Mouse (Mus musculus): ENCODE data around the gene Cyp2c23. TPM values are rescaled to one million over a fixed set of nuclear protein-coding genes. Genes with fewer than 3 reads are reported as not detected.

Cyp2c23 gene
- polyA plus RNA-seq, 1 experiment, result 0.38 TPM

DNA sequence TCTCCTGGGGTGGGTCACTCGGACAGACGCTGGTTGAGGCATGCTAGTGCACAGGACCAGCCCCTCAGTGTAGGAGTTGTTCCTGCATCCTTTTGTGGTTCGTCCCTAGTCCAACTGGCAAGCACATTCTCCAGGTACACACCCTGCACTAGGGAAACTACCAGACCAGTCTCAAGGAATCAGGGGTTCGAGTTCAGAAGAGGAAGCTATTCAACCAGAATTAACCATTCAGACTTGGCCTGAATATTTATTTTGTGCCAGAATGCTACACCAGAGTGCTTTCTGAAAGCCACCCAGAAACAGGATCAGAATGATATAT is 40.9 kb upstream of the Cyp2c23 start:
- Histone ChIP-seq H3ac (ENCODE audit: control insufficient read depth, insufficient read length) (peak overlapping the region; percentile 23), H3K4me3 (peak overlapping the region; percentile 66), H3K4me2 (ENCODE audit: low read depth) (peak overlapping the region; percentile 84), H3K79me2 (ENCODE audit: control insufficient read depth, insufficient read depth) (peaks cover 10% of the 10 kb centered on the region), H3K36me3 (ENCODE audit: control insufficient read depth, insufficient read depth) (peaks cover 21% of the 10 kb centered on the region), H3K27me3 (ENCODE audit: control insufficient read depth, insufficient read depth, insufficient read length) (no peaks in the 10 kb centered on the region)
- TF ChIP-seq SRF (IDR thresholded peaks at IDR 0.05; ENCODE audit: control insufficient read depth, insufficient read length, low read depth) (no peak), USF1 (IDR thresholded peaks at IDR 0.05; ENCODE audit: low read depth) (no peak), MYOD1 (IDR thresholded peaks at IDR 0.05; ENCODE audit: control insufficient read depth in 1 of 3, insufficient read length in 2 of 3, low read depth in 2 of 3) (no peak), MAX (IDR thresholded peaks at IDR 0.05; ENCODE audit: low read depth) (no peak), TCF3 (IDR thresholded peaks at IDR 0.05; ENCODE audit: insufficient read length, low read depth) (no peak), REST (IDR thresholded peaks at IDR 0.05; ENCODE audit: insufficient read depth, insufficient read length) (no peak), MYOG (IDR thresholded peaks at IDR 0.05; ENCODE audit: control insufficient read depth in 1 of 3, insufficient read depth in 1 of 3, insufficient read length in 2 of 3, low read depth in 2 of 3) (no peak), CEBPB (IDR thresholded peaks at IDR 0.05; ENCODE audit: insufficient read depth, poor library complexity, severe bottlenecking) (no peak), POLR2A (IDR thresholded peaks at IDR 0.05; ENCODE audit: insufficient read length, low read depth) (no peak), E2F4 (IDR thresholded peaks at IDR 0.05; ENCODE audit: insufficient read depth) (no peak), TCF12 (IDR thresholded peaks at IDR 0.05; ENCODE audit: insufficient read depth, poor library complexity, severe bottlenecking) (no peak), POLR2AphosphoS2 (IDR thresholded peaks at IDR 0.05; ENCODE audit: insufficient read length, low read depth) (no peak)

GRCm38 (mm10) chr19:44069121-44069913 is 40.3 kb upstream of the Cyp2c23 start, which contains the start of gene Erlin1:
Gene Erlin1 (minus strand): TSS chr19:44069785.
- Histone ChIP-seq H3K4me2 (ENCODE audit: low read depth) (peak within 1 kb of the TSS; percentile 84), H3K27me3 (ENCODE audit: control insufficient read depth, insufficient read depth, insufficient read length) (no peaks in the 10 kb centered on the region), H3ac (ENCODE audit: control insufficient read depth, insufficient read length) (peak within 1 kb of the TSS; percentile 23), H3K79me2 (ENCODE audit: control insufficient read depth, insufficient read depth) (peaks cover 10% of the 10 kb centered on the region), H3K36me3 (ENCODE audit: control insufficient read depth, insufficient read depth) (peaks cover 15% of the 10 kb centered on the region), H3K4me3 (peak within 1 kb of the TSS; percentile 66)
- TF ChIP-seq MYOD1 (IDR thresholded peaks at IDR 0.05; ENCODE audit: control insufficient read depth in 1 of 3, insufficient read length in 2 of 3, low read depth in 2 of 3) (peak in 1 of 3 experiments; percentile 79), TCF3 (IDR thresholded peaks at IDR 0.05; ENCODE audit: insufficient read length, low read depth) (peak; percentile 33), SRF (IDR thresholded peaks at IDR 0.05; ENCODE audit: control insufficient read depth, insufficient read length, low read depth) (no peak), E2F4 (IDR thresholded peaks at IDR 0.05; ENCODE audit: insufficient read depth) (peak; percentile 54), POLR2AphosphoS2 (IDR thresholded peaks at IDR 0.05; ENCODE audit: insufficient read length, low read depth) (peak; percentile 84), REST (IDR thresholded peaks at IDR 0.05; ENCODE audit: insufficient read depth, insufficient read length) (no peak), TCF12 (IDR thresholded peaks at IDR 0.05; ENCODE audit: insufficient read depth, poor library complexity, severe bottlenecking) (no peak), USF1 (IDR thresholded peaks at IDR 0.05; ENCODE audit: low read depth) (no peak), CEBPB (IDR thresholded peaks at IDR 0.05; ENCODE audit: insufficient read depth, poor library complexity, severe bottlenecking) (no peak), MYOG (IDR thresholded peaks at IDR 0.05; ENCODE audit: control insufficient read depth in 1 of 3, insufficient read depth in 1 of 3, insufficient read length in 2 of 3, low read depth in 2 of 3) (peak in 2 of 3 experiments; percentile 40 to 62), POLR2A (IDR thresholded peaks at IDR 0.05; ENCODE audit: insufficient read length, low read depth) (peak; percentile 84)

GRCm38 (mm10) chr19:44068232-44068631 is 39.2 kb upstream of the Cyp2c23 start:
- Histone ChIP-seq H3K27me3 (ENCODE audit: control insufficient read depth, insufficient read depth, insufficient read length) (no peaks in the 10 kb centered on the region), H3ac (ENCODE audit: control insufficient read depth, insufficient read length) (no peak overlapping the region), H3K4me3 (peak overlapping the region; percentile 66), H3K79me2 (ENCODE audit: control insufficient read depth, insufficient read depth) (peaks cover 10% of the 10 kb centered on the region), H3K36me3 (ENCODE audit: control insufficient read depth, insufficient read depth) (peaks cover 5% of the 10 kb centered on the region), H3K4me2 (ENCODE audit: low read depth) (peak overlapping the region; percentile 84)
- no peak for TF ChIP-seq SRF (IDR thresholded peaks at IDR 0.05; ENCODE audit: control insufficient read depth, insufficient read length, low read depth)
- TF ChIP-seq POLR2A (IDR thresholded peaks at IDR 0.05; ENCODE audit: insufficient read length, low read depth), result no peak
- TF ChIP-seq CEBPB (IDR thresholded peaks at IDR 0.05; ENCODE audit: insufficient read depth, poor library complexity, severe bottlenecking), result no peak
- no peak for TF ChIP-seq MYOD1 (IDR thresholded peaks at IDR 0.05; ENCODE audit: control insufficient read depth in 1 of 3, insufficient read length in 2 of 3, low read depth in 2 of 3)
- TF ChIP-seq TCF3 (IDR thresholded peaks at IDR 0.05; ENCODE audit: insufficient read length, low read depth), result no peak
- no peak for TF ChIP-seq TCF12 (IDR thresholded peaks at IDR 0.05; ENCODE audit: insufficient read depth, poor library complexity, severe bottlenecking)
- TF ChIP-seq USF1 (IDR thresholded peaks at IDR 0.05; ENCODE audit: low read depth), result no peak
- TF ChIP-seq MAX (IDR thresholded peaks at IDR 0.05; ENCODE audit: low read depth), result no peak
- TF ChIP-seq E2F4 (IDR thresholded peaks at IDR 0.05; ENCODE audit: insufficient read depth), result no peak
- no peak for TF ChIP-seq POLR2AphosphoS2 (IDR thresholded peaks at IDR 0.05; ENCODE audit: insufficient read length, low read depth)
- no peak for TF ChIP-seq MYOG (IDR thresholded peaks at IDR 0.05; ENCODE audit: control insufficient read depth in 1 of 3, insufficient read depth in 1 of 3, insufficient read length in 2 of 3, low read depth in 2 of 3)
- no peak for TF ChIP-seq REST (IDR thresholded peaks at IDR 0.05; ENCODE audit: insufficient read depth, insufficient read length)

DNA sequence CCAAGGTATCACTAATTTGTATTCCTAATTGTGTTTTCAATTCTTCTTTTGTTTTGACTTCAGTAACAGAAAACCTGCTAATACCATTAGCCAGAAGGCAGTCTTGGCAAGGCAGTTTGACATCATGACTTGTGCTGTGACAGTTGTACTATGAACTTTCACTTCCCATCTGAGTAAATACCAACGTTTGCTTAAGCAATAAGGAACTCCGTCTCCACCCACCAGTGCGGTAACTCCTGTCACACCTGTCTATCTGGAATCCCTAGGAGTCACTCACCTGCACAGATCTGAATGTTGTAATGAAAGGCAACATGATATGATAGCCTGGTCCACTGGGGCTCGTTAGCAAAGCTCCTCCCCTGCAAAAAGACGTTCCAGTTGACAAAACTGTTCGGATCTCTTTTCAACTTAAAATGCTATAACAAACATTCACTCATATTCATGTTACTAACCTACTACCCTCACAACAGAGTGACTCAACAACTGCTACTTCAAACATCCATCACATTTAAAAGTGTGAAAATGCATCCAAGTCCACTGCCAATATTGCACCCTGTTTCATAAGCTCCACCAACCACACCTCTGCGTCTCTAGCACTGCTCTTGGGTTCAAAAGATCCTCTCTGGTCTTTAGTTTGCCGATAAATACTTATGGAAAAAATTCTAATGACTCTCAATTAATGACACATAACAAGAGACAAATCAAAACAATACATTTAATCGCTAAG is 38.5 kb upstream of the Cyp2c23 start:
- H3K27me3 ChIP-seq (ENCODE audit: control insufficient read depth, insufficient read depth, insufficient read length), result no peaks in the 10 kb centered on the region
- no peak overlapping the region for H3ac ChIP-seq (ENCODE audit: control insufficient read depth, insufficient read length)
- H3K79me2 ChIP-seq (ENCODE audit: control insufficient read depth, insufficient read depth), result peaks cover 10% of the 10 kb centered on the region
- peaks cover 7% of the 10 kb centered on the region for H3K36me3 ChIP-seq (ENCODE audit: control insufficient read depth, insufficient read depth)
- peak overlapping the region; percentile 66 for H3K4me3 ChIP-seq
- TF ChIP-seq MAX (IDR thresholded peaks at IDR 0.05; ENCODE audit: low read depth) (no peak), CEBPB (IDR thresholded peaks at IDR 0.05; ENCODE audit: insufficient read depth, poor library complexity, severe bottlenecking) (peak; percentile 85)
- H3K4me2 ChIP-seq (ENCODE audit: low read depth), result peak overlapping the region; percentile 84

All from myocyte (in vitro differentiated cells).